Mouse (Mus musculus) retina, embryonic 14.5 days (tissue): ENCODE results near the gene Sorcs3.

Experiments used
- DNase-seq: peaks from one replicate; pipeline ENCODE4 v3.0.0-alpha.2; 2015; ENCODE audit warnings: low spot score

The Sorcs3 gene

GRCm38 (mm10) chr19:48706924-48707320, 501.1 kb downstream of the Sorcs3 start:
- DNase-seq, result no peak

GRCm38 (mm10) chr19:48725851-48726419, 520.1 kb downstream of the Sorcs3 start:
- peak; percentile 34 for DNase-seq

- no peak for DNase-seq
Measured at GRCm38 (mm10) chr19:48727048-48727447, 521.2 kb downstream of the Sorcs3 start.

GRCm38 (mm10) chr19:48727601-48728000, 521.8 kb downstream of the Sorcs3 start:
- DNase-seq, result no peak

GRCm38 (mm10) chr19:48731731-48732130, 525.9 kb downstream of the Sorcs3 start:
- peak; percentile 66 for DNase-seq

- no peak for DNase-seq
Measured at GRCm38 (mm10) chr19:48734370-48734769, 528.5 kb downstream of the Sorcs3 start.

- no peak for DNase-seq
Measured at GRCm38 (mm10) chr19:48737554-48737953, 531.7 kb downstream of the Sorcs3 start.

GRCm38 (mm10) chr19:48755156-48755555, 549.3 kb downstream of the Sorcs3 start:
- peak; percentile 55 for DNase-seq

GRCm38 (mm10) chr19:48756831-48757230, 551.0 kb downstream of the Sorcs3 start:
- no peak for DNase-seq

GRCm38 (mm10) chr19:48766524-48766923, 560.7 kb downstream of the Sorcs3 start:
- DNase-seq, result no peak

- no peak for DNase-seq
Measured at GRCm38 (mm10) chr19:48771565-48771964, 565.7 kb downstream of the Sorcs3 start.

- DNase-seq, result no peak
Measured at GRCm38 (mm10) chr19:48779095-48779765, 573.4 kb downstream of the Sorcs3 start.

- no peak for DNase-seq
Measured at GRCm38 (mm10) chr19:48780813-48781212, 575.0 kb downstream of the Sorcs3 start.

GRCm38 (mm10) chr19:48782024-48782721, 576.3 kb downstream of the Sorcs3 start:
- DNase-seq, result peak; percentile 45

- DNase-seq, result no peak
Measured at GRCm38 (mm10) chr19:48787269-48787668, 581.4 kb downstream of the Sorcs3 start.

- peak; percentile 82 for DNase-seq
Measured at GRCm38 (mm10) chr19:48804546-48804945, 598.7 kb downstream of the Sorcs3 start.

- no peak for DNase-seq
Measured at GRCm38 (mm10) chr19:48811541-48811940, 605.7 kb downstream of the Sorcs3 start.

GRCm38 (mm10) chr19:48813823-48814222, 608.0 kb downstream of the Sorcs3 start:
- DNase-seq, result no peak

- no peak for DNase-seq
Measured at GRCm38 (mm10) chr19:48815064-48815463, 609.2 kb downstream of the Sorcs3 start.

GRCm38 (mm10) chr19:48820493-48821282, 614.9 kb downstream of the Sorcs3 start:
- no peak for DNase-seq

GRCm38 (mm10) chr19:48821283-48821715, 615.5 kb downstream of the Sorcs3 start:
- no peak for DNase-seq

- DNase-seq, result no peak
Measured at GRCm38 (mm10) chr19:48834342-48834741, 628.5 kb downstream of the Sorcs3 start.
